Mouse (Mus musculus): Measurements from ENCODE around the gene 2900011O08Rik.

2900011O08Rik gene

DNA sequence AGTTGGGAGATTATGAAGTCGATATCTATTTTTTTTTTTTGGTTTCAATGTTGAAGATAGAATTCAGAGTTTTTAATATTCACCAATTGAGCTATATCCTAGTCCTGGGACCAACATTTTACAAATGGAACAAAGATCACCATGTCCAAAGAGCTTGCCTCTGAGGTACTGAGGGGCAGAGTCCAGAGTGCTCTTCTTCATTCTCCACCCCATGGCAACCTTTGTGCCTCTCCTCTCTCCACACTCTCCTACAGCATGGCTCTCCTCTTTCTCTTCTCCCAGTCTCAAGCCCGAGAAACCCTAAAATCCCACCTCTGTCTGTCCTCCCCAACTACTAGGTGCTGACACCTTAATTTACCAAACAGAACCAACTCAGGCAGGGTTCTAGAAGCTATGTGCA lies 18.3 kb downstream of the 2900011O08Rik start:
- DNase-seq (ENCODE audit: low read depth, low spot score), result no peak

DNA sequence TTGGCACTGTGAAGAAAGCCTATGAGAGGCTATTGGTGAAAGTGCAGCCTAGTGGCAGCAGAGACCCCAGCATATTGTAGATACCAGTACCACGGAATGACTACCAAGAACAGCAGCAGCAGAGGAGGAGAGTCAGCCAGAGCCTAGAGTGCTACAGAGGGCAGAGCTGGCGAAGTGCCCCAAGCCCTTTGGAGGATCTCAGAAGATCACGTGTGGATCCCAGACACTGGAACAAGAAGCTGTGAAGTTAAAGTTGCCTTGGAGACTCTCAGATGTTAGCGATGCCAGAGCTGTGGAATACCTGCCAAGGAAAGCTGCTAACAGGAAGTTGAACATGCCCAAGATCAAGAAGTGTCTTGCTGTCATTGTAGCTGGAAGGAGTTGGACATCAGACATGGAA lies 18.9 kb downstream of the 2900011O08Rik start:
- no peak for DNase-seq (ENCODE audit: low read depth, low spot score)

DNA sequence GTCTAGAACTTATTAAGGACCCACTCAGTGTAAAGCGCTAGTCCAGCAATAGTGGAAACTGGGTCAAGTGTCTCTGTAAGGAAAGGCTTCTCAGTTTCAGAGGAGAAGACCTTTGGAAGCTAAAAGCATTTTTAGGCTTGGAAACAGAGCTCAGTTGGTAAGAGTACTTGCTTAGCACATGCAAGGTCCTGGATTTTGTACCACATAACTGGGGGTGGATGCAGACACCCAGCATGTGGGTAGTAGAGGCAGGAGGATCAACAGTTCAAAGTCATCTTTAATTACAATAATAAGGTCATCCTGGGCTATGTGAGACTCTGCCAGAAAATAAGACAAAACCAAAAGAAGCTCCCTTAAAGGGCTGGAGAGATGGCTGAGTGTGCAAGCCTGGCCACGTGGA lies 21.7 kb downstream of the 2900011O08Rik start:
- DNase-seq (ENCODE audit: low read depth, low spot score), result no peak

DNA sequence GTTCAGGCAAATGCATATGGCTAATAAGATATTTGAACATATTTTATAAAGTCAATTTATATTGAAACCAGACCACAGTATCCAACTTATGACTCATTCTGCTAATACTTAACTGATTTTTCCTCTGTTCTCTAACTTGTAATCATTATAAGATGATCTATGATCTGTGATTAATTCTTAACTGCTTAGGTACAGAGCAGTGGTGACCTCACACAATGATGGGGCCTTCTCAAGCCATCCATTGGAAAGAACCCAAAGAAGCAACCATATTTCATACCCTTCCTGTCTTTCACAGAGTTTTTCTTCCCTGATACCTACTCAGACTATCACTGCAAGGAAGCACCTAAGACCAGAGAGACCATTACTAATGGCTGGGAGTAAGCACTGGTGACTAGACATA lies 22.3 kb downstream of the 2900011O08Rik start:
- no peak for DNase-seq (ENCODE audit: low read depth, low spot score)

DNA sequence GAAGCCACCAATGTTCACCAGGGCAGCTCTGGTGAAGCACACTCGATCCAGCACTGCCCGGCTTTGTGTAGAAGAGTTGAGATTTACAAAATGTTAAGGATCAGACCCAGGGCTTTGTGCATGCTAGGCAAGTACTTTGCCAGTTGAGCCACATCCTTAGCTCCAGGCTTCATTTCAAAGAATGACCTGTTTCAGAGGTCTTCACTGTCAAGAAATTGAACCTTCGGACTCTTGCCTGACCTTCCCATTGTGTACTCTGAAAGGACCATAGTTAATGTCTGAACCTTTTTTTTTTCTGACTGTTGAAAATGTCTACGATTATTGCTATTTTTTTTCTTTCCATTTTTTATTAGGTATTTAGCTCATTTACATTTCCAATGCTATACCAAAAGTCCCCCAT lies 23.6 kb downstream of the 2900011O08Rik start:
- no peak for DNase-seq (ENCODE audit: low read depth, low spot score)

DNA sequence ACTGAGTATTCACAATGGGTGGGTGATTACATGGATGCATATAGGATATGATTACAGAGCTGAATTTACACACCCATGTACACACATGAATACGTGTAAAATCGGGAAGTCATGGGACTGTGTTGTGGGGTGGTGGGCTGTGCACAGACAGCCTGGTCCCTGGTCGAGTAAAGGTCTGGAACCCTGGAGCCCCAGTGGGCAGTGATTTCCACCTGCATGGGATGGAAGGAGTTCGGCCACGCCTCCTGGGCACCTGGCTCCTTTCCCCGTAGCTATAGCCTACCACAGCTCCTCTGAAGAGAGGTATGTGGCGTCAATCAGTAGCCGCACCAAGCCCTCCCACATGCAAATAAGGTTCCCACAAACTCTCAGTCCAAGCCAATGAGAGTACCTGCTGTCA lies 30.9 kb downstream of the 2900011O08Rik start:
- no peak for DNase-seq (ENCODE audit: low read depth, low spot score)

DNA sequence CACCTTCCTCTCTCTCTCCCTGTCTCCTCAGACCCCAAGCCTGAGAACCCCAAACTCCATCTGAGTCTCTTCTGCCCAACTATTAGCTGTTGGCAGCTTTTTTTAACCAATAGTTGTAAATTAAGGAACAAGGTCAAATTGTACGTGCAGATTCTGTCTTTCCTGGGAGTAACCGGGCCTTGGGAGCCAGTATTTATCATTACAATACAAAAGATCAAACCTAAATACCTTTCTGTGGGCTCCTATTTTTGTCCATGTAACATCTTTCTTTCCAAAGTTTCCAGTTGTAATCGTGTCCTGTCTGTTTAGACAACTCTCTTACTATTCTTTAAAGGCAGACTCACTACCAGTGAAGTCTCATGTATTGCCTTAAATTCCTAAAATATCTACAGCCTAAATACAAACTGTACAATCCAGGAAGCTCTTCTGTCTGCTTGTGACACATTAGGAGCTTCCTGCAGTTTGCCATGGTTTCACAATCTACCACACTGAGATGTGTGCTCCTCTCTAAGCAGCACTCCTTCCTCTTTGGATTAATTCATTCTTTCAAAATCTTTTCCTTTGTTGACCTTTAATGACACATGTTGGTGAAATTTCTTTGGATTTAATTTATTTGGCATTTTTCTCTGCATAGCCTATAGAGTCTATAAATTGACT lies 34.9 kb downstream of the 2900011O08Rik start:
- no peak for DNase-seq (ENCODE audit: low read depth, low spot score)

DNA sequence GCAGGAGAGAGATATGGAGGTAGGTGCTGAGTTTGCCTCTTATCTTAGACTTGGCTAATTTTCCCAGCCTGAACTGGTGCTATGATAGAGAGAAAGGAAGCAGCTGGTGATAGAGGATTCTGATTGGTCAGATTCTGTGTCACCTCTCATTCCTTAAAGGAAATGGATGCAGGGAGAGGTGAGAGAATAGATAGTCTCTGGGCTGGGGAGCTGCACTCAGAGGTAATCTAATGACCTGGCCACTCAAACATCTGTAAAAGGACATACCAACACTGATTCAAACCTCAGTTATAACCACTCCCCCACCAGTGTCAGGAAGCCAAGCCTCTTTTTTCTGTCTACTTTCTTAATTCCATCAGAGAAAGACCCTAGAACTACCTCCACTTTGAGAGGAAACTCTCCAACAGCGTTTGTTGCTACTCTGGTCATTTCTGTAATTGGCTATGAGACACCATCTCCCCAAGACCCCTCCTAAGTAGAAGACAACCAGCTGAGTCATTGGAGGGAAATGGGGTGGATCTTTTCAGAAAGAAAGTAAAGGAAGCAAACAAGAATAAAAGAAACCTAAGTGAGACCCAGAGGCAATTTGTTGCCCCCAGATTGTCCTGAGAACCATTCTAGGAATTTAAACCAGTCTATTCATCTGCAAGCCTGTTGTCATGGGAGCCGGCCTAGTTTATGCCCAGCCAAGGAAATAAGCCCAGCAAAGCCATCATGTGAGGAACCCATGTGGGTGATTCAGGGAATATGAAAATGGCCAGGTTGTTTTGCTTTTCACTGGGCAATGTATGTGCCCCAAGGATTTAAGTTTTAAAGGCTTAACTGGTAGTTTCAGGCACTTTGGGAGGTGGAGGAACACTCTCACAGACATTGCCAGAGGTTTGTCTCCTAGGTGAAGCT lies 38.9 kb downstream of the 2900011O08Rik start:
- DNase-seq (ENCODE audit: low read depth, low spot score), result no peak

DNA sequence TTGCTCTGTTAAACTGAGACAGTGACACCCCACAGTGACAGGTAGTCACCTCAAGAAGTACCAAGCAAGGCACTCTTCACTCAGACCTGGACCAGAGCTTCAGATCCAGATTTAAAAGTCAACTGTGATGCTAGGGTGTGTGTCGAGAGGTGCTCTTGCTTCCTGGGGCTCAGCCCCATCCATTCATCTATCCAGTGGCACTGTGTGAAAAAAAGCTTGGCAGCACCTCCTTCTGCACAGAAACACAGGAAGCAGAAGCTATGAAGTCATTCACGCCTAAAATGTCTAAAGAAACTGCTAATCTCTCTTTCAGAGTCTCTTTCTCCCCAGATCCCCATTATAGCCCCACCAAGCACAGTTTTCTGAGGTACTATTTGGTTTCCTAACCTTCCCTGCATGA lies 42.7 kb downstream of the 2900011O08Rik start:
- DNase-seq (ENCODE audit: low read depth, low spot score), result no peak

DNA sequence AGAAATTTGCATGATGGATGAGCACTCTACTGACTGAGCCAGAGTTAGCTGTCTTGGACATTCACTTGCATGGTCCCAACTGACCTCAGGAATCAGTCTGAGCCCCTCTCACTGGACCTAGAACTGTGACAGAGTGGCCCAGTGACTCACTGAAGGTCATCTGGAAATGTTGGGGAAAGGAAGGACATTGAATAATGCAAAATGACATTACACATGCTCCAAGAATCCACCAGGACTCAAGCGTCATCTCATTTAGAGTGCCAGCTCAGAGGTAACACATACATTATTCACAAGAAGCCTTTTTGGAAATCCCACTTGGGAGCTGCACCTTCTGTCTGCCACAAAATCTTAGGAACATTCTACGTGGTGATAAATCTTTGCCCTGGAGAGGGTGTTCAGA lies 43.4 kb downstream of the 2900011O08Rik start:
- no peak for DNase-seq (ENCODE audit: low read depth, low spot score)

DNA sequence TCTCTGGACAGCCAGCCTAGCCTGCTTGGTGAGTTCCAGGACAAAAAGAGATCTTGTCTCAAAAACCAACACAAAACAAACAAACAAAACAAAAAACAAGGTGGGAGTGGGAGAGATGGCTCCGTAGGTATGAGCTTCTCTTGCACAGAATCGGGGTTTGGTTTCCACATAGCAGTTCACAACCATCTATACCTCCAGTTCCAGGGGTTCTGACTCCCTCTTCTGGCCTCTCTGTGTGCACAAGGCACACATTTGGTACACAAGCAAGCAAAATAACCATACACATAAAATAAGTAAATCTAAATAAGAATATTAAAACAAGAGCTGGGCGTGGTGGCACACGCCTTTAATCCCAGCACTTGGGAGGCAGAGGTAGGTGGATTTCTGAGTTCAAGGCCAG lies 44.2 kb downstream of the 2900011O08Rik start:
- no peak for DNase-seq (ENCODE audit: low read depth, low spot score)

DNA sequence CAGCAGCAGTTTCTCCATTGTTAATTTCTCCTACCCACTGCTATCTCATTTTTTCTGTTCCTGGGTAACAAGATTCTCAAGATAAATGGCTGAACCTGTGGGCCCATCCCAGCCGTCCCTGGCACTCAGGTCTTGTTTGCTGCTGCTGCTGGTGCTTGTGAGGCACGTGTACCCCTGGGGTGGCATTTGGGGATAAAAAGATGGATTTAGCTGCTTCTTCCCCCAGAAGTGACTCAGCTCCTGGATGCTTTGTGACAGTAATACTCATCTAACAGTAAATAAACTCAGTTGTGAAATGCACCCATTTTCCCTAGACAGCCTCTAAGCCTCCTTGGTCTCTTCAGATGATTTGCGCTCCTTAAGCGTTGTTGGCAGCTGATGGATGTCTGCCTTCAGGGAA lies 46.7 kb downstream of the 2900011O08Rik start:
- DNase-seq (ENCODE audit: low read depth, low spot score), result no peak

DNA sequence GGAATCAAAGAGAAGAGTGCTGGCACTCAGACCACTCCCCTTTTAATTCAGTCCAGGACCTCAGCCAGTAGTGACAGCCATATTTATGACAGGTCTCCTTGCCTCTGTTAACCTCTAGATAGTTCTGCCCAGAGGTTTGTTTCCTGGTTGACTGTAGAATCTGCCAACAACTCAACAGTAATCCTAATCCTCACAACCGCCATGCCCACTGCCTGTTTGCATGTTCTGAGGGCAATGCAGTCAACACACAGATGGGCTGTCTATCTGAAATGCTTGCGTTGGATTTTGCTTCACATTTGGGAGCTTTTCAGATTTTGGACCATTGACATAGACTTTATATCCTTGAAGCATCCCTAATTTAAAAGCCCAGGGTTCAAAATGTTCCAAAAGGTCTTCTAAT lies 56.0 kb downstream of the 2900011O08Rik start:
- DNase-seq (ENCODE audit: low read depth, low spot score), result no peak

DNA sequence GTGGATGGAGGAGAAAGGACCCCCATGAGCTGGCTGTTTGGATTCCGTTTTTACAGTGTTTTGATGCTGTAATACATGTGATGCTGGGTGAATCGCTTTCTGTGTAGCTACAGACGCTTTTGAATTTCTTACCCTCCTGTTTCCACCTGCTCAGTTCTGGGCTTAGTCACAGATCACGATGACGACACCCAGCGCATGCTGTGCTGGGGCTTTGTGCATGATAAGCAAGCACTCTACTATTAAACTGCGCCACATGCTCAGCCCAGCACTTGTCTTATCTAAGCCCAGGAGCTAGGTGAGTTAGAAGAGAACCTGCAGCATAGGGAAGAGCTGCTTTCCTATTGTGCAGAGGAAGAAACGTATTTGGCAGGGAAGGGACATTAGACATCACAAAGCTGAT lies 58.3 kb downstream of the 2900011O08Rik start:
- DNase-seq (ENCODE audit: low read depth, low spot score), result no peak

DNA sequence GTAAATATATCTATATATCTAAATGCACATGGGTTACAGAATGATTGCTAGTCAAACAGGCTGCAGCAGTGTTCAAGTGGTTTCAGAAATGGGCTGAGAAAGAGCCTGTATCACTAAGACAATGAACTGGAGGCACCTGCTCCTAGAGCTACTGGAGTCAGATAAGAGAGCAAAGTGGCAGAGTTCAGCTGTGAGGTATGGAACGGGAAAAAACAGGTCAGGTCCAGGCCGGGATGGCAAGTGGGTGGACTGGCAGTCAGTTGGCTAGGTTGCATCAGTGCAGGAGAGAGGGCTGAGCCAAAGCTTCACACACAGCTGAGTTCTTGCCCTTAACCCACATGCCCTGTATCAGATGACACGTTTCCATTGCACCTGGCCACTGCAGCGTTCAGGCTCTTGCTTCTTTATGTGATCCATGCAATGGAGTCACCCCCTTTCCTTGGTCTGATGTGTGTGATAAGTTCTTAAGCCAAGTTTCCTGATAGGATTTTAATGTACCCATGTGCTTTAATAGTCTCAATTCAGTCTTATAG lies 59.9 kb downstream of the 2900011O08Rik start:
- DNase-seq (ENCODE audit: low read depth, low spot score), result no peak

DNA sequence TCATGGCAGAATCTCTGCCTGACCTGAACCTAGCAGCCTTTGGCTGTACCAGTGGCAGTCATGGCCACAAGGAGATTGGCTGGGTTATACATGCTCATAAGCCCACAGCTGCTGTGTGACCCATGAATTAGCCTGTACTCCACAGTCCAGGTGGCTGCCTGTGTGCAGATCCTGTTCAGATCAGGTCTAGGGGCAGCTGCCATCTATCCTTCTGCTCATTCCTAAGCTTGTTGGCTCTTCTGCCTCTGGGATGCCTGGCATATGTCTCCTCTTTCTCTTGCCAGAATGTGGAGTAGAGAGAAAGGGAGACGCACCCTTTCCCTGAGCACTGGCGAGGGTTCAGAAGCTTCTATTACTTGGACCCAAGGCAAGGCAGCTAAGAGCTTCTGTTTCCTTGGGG lies 65.8 kb downstream of the 2900011O08Rik start:
- DNase-seq (ENCODE audit: low read depth, low spot score), result no peak

DNA sequence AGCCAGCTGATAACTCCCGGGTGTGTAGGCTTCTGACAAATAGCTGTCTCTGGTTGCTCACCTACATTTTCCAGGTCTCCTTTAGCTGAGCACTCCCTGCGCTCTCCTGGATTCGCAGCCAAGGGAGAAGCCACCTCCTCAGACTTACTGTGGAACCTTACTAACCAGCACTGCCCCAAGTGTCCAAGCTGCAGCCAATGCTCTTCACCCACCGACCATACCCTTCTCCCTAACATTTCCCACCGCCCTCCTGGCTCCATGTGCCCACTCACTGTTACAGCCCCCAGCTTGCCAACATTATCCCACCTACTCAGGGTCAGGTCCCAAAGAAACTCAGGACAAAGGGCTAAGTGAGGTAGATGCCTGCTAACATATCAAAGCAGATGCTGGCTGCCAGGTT lies 66.7 kb downstream of the 2900011O08Rik start:
- DNase-seq (ENCODE audit: low read depth, low spot score), result no peak

DNA sequence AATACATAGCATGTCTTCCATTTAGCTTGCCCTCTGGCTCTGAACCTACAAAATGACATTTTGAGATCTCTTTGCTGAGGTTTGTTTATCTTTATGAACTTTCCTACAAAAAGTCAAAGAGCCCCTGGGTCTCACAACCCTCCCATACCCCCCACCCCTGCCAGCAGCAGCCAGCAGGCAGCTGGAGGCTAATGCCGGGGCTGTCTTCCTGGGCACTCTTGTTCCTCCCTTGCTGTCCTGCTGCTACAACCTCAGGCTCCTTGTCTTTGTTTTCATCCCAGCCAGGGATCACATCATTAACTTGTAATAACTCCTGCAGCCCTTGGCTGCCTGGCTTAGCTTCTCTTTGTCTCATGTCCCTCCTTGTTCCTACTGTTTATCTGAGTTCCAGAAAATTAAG lies 68.9 kb downstream of the 2900011O08Rik start:
- no peak for DNase-seq (ENCODE audit: low read depth, low spot score)

DNA sequence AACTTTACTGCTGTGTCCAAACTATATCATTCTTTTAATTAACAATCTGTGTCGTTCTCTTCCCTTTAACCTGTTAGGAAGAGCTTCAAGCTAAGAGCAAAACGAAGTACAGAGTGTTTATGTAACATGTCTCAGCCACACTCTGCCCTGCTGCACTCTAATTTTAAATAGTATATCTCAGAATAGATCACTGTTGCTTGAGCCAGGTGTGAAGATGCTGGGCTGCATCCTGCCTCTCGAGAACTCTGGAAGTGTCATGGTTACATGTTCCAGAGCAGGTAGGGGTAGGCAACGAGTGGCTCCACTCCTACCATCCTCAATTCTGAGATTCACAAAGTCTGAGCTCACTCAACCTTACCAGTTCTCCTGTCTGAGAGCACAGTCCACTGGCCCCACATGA lies 70.3 kb downstream of the 2900011O08Rik start:
- DNase-seq (ENCODE audit: low read depth, low spot score), result no peak

DNA sequence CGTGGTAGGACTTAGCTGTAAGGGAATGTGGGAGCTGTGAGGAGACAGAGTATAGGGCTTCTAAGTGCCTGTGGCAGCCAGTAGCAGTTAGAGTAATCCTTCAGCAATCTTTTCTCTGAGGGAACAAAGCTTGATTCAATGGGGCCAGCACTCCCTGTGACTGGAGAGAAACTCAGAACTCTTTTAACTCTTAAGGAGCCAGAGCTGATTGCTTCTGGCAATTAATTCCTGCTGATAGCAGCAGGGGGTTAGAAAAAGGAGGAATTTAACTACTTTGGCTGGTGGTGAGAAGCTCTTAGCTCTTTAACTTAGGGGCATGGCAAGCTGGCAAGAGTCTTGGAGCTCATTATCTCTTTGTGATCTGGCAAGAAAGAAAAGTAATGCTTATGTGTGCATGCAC lies 72.1 kb downstream of the 2900011O08Rik start:
- DNase-seq (ENCODE audit: low read depth, low spot score), result peak; percentile 17

DNA sequence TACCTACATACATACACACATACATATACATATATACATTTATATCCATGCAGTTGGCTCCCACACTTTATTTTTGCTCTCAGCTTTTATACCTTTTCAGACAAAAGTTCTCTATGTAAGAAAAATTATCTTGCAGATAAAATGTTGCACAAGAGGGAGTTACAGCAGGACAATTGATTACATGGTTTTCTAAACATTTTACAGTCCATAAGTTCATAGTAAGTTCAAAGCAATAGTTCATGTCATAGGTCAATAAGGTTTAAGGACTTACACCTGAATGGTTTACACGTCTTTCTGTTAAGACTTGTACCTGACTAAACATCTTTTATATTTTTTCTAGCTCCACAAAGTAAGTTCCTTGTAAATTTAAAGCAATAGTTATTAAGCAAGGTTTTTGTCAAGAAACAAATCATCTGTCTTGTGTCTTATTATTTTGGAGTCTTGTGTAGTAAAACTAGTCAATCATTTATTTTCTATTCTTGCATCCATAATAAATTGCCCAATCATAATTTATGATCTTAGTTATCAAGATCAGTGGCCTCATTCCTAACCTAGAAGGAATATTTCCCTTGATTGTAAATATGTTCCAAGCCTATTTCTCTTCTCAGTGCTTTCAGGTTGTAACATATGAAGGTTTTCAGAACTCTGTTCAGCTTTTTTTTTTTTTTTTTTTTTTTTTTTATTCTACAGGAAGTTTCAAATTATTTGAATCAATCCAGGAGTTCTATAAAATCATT lies 72.9 kb downstream of the 2900011O08Rik start:
- no peak for DNase-seq (ENCODE audit: low read depth, low spot score)

DNA sequence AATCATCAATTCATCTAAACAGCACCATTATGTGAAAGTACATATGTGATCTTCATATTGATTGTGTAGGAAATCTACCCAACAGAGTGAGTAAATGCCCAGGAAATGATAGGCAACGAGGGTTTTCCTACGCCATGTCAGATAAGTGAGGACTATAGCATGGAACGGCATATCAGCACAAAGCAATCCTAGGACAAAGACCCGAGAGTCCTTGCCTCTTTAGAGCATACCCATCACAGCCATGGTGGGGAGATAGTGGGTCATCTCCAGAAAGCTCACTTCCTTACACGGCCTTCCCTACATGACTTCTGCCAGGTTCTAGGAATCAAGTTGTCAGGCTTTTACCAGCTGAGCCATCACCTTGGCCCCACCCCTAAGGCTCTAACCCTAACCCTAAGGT lies 73.5 kb downstream of the 2900011O08Rik start:
- no peak for DNase-seq (ENCODE audit: low read depth, low spot score)

Measured in forelimb bud, embryonic 11.5 days (tissue).